Mouse (Mus musculus): ENCODE results near the gene Maea.

Gene Maea

GRCm38 (mm10) chr5:33363263-33363662 lies 28.0 kb downstream of the Maea start:
- DNase-seq = no peak

GRCm38 (mm10) chr5:33368651-33369050 lies 33.3 kb downstream of the Maea start:
- peak; percentile 23 for DNase-seq

GRCm38 (mm10) chr5:33371137-33371536 lies 35.8 kb downstream of the Maea start:
- no peak for DNase-seq

- DNase-seq = no peak
Observed at GRCm38 (mm10) chr5:33371668-33372067, 36.4 kb downstream of the Maea start.

- DNase-seq = peak; percentile 49
Observed at GRCm38 (mm10) chr5:33372331-33373038, 37.2 kb downstream of the Maea start.

- peak; percentile 30 for DNase-seq
Observed at GRCm38 (mm10) chr5:33377176-33377575, 41.9 kb downstream of the Maea start.

- DNase-seq = peak; percentile 72
Observed at GRCm38 (mm10) chr5:33377801-33378301, 42.5 kb downstream of the Maea start.

GRCm38 (mm10) chr5:33378302-33378854 lies 43.1 kb downstream of the Maea start, which contains the start of gene Uvssa:
Gene Uvssa, plus strand, starts transcription at chr5:33378549.
- DNase-seq = peak; percentile 99

- DNase-seq = peak; percentile 39
Observed at GRCm38 (mm10) chr5:33387550-33387949, 52.2 kb downstream of the Maea start.

- DNase-seq = peak; percentile 65
Observed at GRCm38 (mm10) chr5:33393803-33394202, 58.5 kb downstream of the Maea start.

- DNase-seq = no peak
Observed at GRCm38 (mm10) chr5:33395693-33396092, 60.4 kb downstream of the Maea start.

GRCm38 (mm10) chr5:33396828-33397227 lies 61.5 kb downstream of the Maea start:
- DNase-seq = no peak

GRCm38 (mm10) chr5:33400819-33401218 lies 65.5 kb downstream of the Maea start:
- no peak for DNase-seq

GRCm38 (mm10) chr5:33420313-33420712 lies 85.0 kb downstream of the Maea start:
- no peak for DNase-seq
